Mouse (Mus musculus): ENCODE results near the gene Irf2.

- no peak for TF ChIP-seq POLR2A (IDR thresholded peaks at IDR 0.05; ENCODE audit: control insufficient read depth, low read depth, low read length)
- no peak for TF ChIP-seq CTCF (IDR thresholded peaks at IDR 0.05; ENCODE audit: control insufficient read depth, insufficient read depth, insufficient replicate concordance, low read depth, low read length)
Measured at GRCm38 (mm10) chr8:46811021-46811622, 71.6 kb downstream of the Irf2 start.
